Mouse (Mus musculus) embryonic facial prominence, embryonic 11.5 days (tissue): Measurements from ENCODE around the gene Nxph2. TPM values are rescaled to one million over a fixed set of nuclear protein-coding genes. Genes with fewer than 3 reads are reported as not detected.
A peak's percentile ranks its signal among the peaks of the same experiment; 100 is the strongest.
"Not testable (repeated sequence)": the region's sequence is repeated elsewhere in the genome, so short reads cannot be mapped to it uniquely, and the experiment has no call there.

Source experiments
- ATAC-seq: fragments of 200-750 bp; cut with Nextera tagmentation; replicated peaks from 2 replicates; pipeline ENCODE4 v1.8.0; 2017; ENCODE audit warnings: low read depth; ENCODE audit not compliant: insufficient number of reproducible peaks, low FRiP score, low TSS enrichment
- DNase-seq: peaks from one replicate; pipeline ENCODE4 v3.0.0-alpha.2; 2015; ENCODE audit warnings: low spot score
- H3K27ac ChIP-seq: fragments of 300-500 bp; sonication (generic); replicated peaks from 2 replicates; pipeline ENCODE4 v1.5.1; 2014; ENCODE audit warnings: mild to moderate bottlenecking, low read depth, low read length, control low read depth
- H3K27me3 ChIP-seq: fragments of 300-500 bp; sonication (generic); 2 replicates; pipeline ENCODE4 v1.6.1; 2014; ENCODE audit warnings: mild to moderate bottlenecking, low read length, moderate library complexity, mixed read lengths; ENCODE audit not compliant: control insufficient read depth, insufficient read depth
- H3K36me3 ChIP-seq: fragments of 300-500 bp; sonication (generic); replicated peaks from 2 replicates; pipeline ENCODE4 v1.6.1; 2014; ENCODE audit warnings: low read depth, mild to moderate bottlenecking, low read length, moderate library complexity, mixed read lengths; ENCODE audit not compliant: control insufficient read depth, insufficient read depth
- H3K4me1 ChIP-seq: fragments of 300-500 bp; sonication (generic); 2 replicates; pipeline ENCODE4 v1.6.1; 2014; ENCODE audit warnings: low read length, mixed read lengths; ENCODE audit not compliant: control insufficient read depth, insufficient read depth
- H3K4me2 ChIP-seq: fragments of 300-500 bp; sonication (generic); 2 replicates; pipeline ENCODE4 v1.6.1; 2014; ENCODE audit warnings: low read depth, mild to moderate bottlenecking, control low read depth, low read length, moderate library complexity
- H3K4me3 ChIP-seq: fragments of 300-500 bp; sonication (generic); 2 replicates; pipeline ENCODE4 v1.5.1; 2014; ENCODE audit warnings: low read depth, low read length, control low read depth
- H3K9ac ChIP-seq: fragments of 300-500 bp; sonication (generic); replicated peaks from 2 replicates; pipeline ENCODE4 v1.6.1; 2014; ENCODE audit warnings: mild to moderate bottlenecking, control low read depth, low read length
- H3K9me3 ChIP-seq: fragments of 300-500 bp; sonication (generic); replicated peaks from 2 replicates; pipeline ENCODE4 v1.6.1; 2016; ENCODE audit warnings: mild to moderate bottlenecking, low read length, inconsistent platforms, mixed read lengths; ENCODE audit not compliant: control insufficient read depth
- WGBS: fragments of 180-500 bp; shearing (Covaris S2); extraction: QIAGEN DNeasy Blood & Tissue Kit; methylation state at CpG from one replicate; pipeline ENCODE4 v1.1.7; 2014; 5-methylcytosine and 5-hydroxymethylcytosine counted together
- polyA plus RNA-seq: library from polyadenylated mRNA; unstranded; fragments of >200 nt; fragmentation: Nextera tagmentation; extraction: Ambion mirVana; gene quantifications from 2 replicates; pipeline ENCODE4 v1.2.1, GENCODE M21; 2014

Nxph2 gene
- 0.13 and 0.15 TPM in 2 replicates for polyA plus RNA-seq

DNA sequence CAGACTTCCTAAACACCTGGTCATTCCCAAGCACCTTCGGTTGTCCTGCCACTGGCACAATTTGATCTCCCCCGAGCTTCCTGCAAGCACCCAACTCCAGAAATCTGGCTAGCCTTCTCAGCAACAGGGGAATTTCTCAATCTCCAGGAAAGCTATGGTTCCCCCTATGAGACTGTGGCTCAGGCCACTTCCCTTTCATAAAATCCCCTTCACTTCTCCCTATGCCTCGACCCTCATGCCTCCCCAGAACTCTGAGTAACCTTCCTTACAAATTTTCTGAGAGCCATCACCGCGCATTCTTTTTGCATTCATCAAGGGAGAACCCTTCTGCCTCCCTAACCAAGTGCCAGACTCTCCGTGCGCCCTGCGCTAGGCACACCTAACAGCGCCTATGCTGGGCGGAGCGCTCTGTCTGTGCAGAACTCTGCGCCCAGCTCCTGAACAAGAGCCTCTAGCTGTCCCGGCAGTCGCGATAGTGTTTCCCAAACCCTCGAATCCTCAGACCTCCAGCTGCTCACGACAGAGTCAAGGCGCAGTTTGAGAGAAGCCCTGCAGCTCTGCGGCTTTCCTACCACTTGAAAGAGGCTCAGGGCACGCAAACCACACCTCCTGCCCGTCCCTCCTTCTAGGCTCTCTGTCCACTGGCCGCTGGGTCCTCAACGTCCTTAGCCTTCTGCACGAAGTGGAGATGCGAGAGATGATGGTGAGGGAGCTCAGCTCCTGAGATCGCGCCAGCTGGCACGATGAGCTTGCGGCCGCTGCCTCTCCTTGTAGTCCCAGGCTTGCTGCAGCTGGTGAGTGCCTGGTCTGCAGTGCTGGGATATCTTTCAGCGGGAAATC is at the start of gene Nxph2:
Nxph2 (plus strand) TSS at position 501 of the 840 bp plus-strand sequence.
- no peaks in the 10 kb centered on the region for H3K9me3 ChIP-seq
- peak within 1 kb of the TSS; percentile 28 for H3K4me3 ChIP-seq
- H3K4me1 ChIP-seq, result no peaks in the 10 kb centered on the region
- WGBS, result 2% methylated on average over 31 of the region's 31 CpGs
- ATAC-seq (0 out of 2 replicates have a peak, but pooled peaks have one; percentile 39), DNase-seq (peak; percentile 27)
- H3K4me2 ChIP-seq, result peak within 1 kb of the TSS; percentile 57
- no peaks in the 10 kb centered on the region for H3K27me3 ChIP-seq
- H3K27ac ChIP-seq, result no peak within 1 kb of the TSS
- H3K9ac ChIP-seq, result peak within 1 kb of the TSS; percentile 19
- no peaks in the 10 kb centered on the region for H3K36me3 ChIP-seq

DNA sequence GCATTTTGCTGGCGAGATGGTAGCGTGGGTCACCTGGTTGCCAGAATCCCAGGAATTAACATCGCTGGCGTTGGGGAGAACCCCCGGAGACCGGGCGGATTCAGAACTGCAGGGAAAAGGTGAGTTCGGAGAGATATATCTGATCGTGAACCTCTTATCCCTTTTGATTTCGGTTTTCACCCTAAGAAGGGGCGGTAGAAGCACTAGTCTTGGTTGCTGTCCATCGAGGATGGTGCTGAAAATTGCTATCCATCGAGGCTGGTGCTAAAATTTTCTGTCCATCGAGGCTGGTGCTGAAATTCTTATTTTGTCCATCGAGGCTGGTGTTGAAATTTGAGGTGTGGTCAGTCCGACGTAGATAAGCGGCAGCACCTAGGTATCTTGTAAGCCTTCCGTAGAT is 30.1 kb upstream of the Nxph2 start:
- H3K4me2 ChIP-seq, H3K27me3 ChIP-seq, H3K9ac ChIP-seq, H3K4me3 ChIP-seq, ATAC-seq, H3K27ac ChIP-seq, H3K4me1 ChIP-seq, H3K36me3 ChIP-seq, H3K9me3 ChIP-seq: not testable (repeated sequence)
- DNase-seq, result peak; percentile 58
- 47% methylated on average over 19 of the region's 19 CpGs for WGBS

DNA sequence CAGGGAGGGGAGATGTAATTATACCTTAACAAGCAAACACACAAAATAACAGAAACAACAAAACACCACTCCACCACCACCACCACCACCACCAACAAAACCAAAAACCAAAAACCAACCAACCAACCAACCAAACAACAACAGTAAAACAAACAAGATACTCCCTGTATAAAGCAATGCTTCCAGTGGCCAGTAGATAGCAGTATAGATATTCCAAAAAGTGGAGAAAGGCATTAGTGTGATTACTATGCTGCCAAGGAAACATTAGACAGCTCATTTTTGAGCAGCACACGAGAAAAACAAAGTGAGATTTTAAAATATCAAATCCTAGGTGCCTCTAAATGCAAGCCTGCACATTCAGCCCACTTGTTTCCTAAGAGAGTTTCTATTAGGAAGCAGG is 6.2 kb upstream of the Nxph2 start:
- Histone ChIP-seq H3K36me3 (no peaks in the 10 kb centered on the region), H3K9me3 (no peaks in the 10 kb centered on the region), H3K27me3 (no peaks in the 10 kb centered on the region), H3K4me2 (no peak overlapping the region), H3K4me1 (no peaks in the 10 kb centered on the region), H3K4me3 (no peak overlapping the region), H3K27ac (no peak overlapping the region), H3K9ac (no peak overlapping the region)
- ATAC-seq (no peak), DNase-seq (peak; percentile 1)
- 18% methylated on average over 1 of the region's 1 CpGs for WGBS

Other genes starting within 250 kb of the Nxph2 start
- gene Mastl, start 165.2 kb upstream of the Nxph2 start, polyA plus RNA-seq, result 13.4 and 15.3 TPM in 2 replicates
- gene Yme1l1, start 164.9 kb upstream of the Nxph2 start, polyA plus RNA-seq, result 91.4 and 100 TPM in 2 replicates
- not detected in 2 replicates for gene 4931423N10Rik, start 113.8 kb upstream of the Nxph2 start, polyA plus RNA-seq